Mouse (Mus musculus) lung, adult 2 months (tissue): ENCODE results near the gene Nudt9. TPM values are rescaled to one million over a fixed set of nuclear protein-coding genes. Genes with fewer than 3 reads are reported as not detected.

Experiments
- DNase-seq: peaks from one replicate; pipeline ENCODE4 v3.0.0; 2022
- H3K4me1 ChIP-seq: fragments of 200-500 bp; 2 replicates; pipeline ENCODE4 v1.6.1; 2011; ENCODE audit warnings: low read length; ENCODE audit not compliant: control insufficient read depth, insufficient read depth
- H3K4me3 ChIP-seq: fragments of 200-500 bp; replicated peaks from 2 replicates; pipeline ENCODE3; 2011; ENCODE audit warnings: low read depth, mild to moderate bottlenecking, control low read depth, low read length; ENCODE audit errors: extremely low read depth
- CTCF ChIP-seq: fragments of 200-500 bp; IDR thresholded peaks from 2 replicates; pipeline ENCODE4 v1.5.1; 2011; ENCODE audit warnings: mild to moderate bottlenecking, low read length, control low read depth; ENCODE audit not compliant: insufficient read depth
- POLR2A ChIP-seq: fragments of 200-500 bp; IDR thresholded peaks from 2 replicates; pipeline ENCODE4 v1.6.1; 2011; ENCODE audit warnings: low read depth, mild to moderate bottlenecking, control low read depth, low read length, borderline replicate concordance; ENCODE audit errors: extremely low read depth
- WGBS: fragments of 180-500 bp; shearing (Covaris S2); methylation state at CpG from one replicate; pipeline ENCODE4 v1.1.7; 2018; 5-methylcytosine and 5-hydroxymethylcytosine counted together
- polyA plus RNA-seq: library from polyadenylated mRNA; depleted of rRNA; stranded (reverse); fragments of >200 nt; gene quantifications from 2 replicates; pipeline ENCODE4 v1.2.3, GENCODE M21; 2012

The Nudt9 gene
- polyA plus RNA-seq, 1 experiment: 51.1 TPM

DNA sequence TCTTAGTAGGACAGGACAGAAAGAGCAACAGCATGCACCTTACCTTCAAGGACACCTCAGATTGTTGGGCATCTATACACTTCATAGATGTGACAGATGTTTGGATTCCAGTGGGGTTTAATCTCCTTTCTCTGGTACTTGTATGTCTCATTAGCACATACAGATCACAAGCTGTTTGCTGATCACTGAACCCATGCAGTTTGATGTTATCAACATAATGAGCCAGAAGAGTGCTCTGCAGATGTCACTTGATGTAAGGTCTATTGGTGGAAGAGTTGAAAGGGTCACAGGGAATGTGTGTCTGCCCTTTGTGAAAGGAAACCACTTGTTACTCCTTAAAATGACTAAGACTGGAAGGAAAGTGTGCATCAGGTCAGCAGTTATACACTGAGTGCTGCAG, 11.0 kb upstream of the Nudt9 start:
- Histone ChIP-seq H3K4me3 (no peak overlapping the region), H3K4me1 (no peaks in the 10 kb centered on the region; the same call in 1 of the 2 replicates)
- no peak for DNase-seq
- TF ChIP-seq POLR2A (no peak), CTCF (no peak)

- 26% methylated on average over 1 of the region's 1 CpGs for WGBS
- Histone ChIP-seq H3K4me3 (no peak overlapping the region), H3K4me1 (no peaks in the 10 kb centered on the region; the same call in 1 of the 2 replicates)
- TF ChIP-seq POLR2A (no peak), CTCF (no peak)
- DNase-seq: no peak
These were observed 10.3 kb upstream of the Nudt9 start for GRCm38 (mm10) chr5:104035824-104036223.

DNA sequence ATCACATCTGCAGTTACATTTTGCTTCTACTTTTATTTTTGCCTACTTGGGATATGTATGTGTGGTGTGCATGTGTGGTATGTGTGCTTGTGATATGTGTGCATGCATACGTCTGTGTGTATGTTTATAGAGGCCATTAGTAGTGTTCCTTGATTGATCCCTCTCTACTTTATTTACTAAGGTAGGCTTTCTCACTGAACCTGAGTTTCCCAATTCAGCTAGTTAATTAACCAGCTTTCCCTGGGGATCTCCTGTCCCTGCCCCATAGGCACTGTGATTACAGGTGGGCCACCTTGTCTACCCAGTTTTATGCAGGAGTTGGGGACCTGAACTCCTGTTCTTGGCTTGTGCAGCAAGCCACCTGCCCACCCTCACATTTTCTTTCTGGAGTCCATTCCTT, 9.4 kb upstream of the Nudt9 start:
- DNase-seq: no peak
- WGBS: 73% methylated on average over 1 of the region's 1 CpGs
- TF ChIP-seq CTCF (no peak), POLR2A (no peak)
- Histone ChIP-seq H3K4me1 (no peaks in the 10 kb centered on the region; the same call in 1 of the 2 replicates), H3K4me3 (no peak overlapping the region)

- 62% methylated on average over 6 of the region's 6 CpGs for WGBS
- peak; percentile 56 for DNase-seq
- Histone ChIP-seq H3K4me3 (no peak overlapping the region), H3K4me1 (no peaks in the 10 kb centered on the region; the same call in 1 of the 2 replicates)
- no peak for TF ChIP-seq POLR2A
- TF ChIP-seq CTCF: peak; percentile 58
These were observed 6.8 kb upstream of the Nudt9 start for GRCm38 (mm10) chr5:104039154-104039932.

GRCm38 (mm10) chr5:104042906-104043305, 3.2 kb upstream of the Nudt9 start:
- WGBS: 73% methylated on average over 2 of the region's 2 CpGs
- Histone ChIP-seq H3K4me3 (no peak overlapping the region), H3K4me1 (peaks cover 7% of the 10 kb centered on the region; the same call in 1 of the 2 replicates)
- TF ChIP-seq POLR2A (no peak), CTCF (no peak)
- no peak for DNase-seq

DNA sequence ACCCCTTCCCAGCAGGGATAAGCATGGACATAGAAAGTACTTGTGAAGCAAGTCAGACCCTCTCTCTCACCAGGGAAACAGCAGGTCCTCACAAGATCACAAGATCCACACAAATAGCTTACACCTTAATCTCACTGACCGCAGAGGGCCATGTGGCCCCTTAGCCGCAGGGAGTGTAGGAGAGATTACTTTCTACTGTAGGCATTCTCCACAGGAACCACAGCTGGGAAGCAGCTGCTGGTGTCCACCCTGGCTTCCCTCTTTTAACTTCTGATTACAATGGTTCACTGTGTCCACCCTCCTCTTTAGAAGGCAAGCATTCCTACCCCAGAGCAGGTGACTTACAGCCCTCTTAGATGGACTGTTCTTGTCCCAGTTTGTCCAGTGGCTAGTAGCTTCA, 2.4 kb upstream of the Nudt9 start:
- DNase-seq: no peak
- no peak overlapping the region for H3K4me3 ChIP-seq
- WGBS: 40% methylated on average over 2 of the region's 2 CpGs
- no peak for TF ChIP-seq CTCF
- TF ChIP-seq POLR2A: no peak
- peaks cover 7% of the 10 kb centered on the region; the same call in 1 of the 2 replicates for H3K4me1 ChIP-seq

- under 1% methylated on average over 19 of the region's 19 CpGs for WGBS
- H3K4me3 ChIP-seq: peak overlapping the region; percentile 98
- peaks cover 7% of the 10 kb centered on the region; the same call in 1 of the 2 replicates for H3K4me1 ChIP-seq
- peak; percentile 43 for DNase-seq
- no peak for TF ChIP-seq CTCF
- TF ChIP-seq POLR2A: no peak
These were observed 1.3 kb downstream of the Nudt9 start for GRCm38 (mm10) chr5:104047200-104048105.

DNA sequence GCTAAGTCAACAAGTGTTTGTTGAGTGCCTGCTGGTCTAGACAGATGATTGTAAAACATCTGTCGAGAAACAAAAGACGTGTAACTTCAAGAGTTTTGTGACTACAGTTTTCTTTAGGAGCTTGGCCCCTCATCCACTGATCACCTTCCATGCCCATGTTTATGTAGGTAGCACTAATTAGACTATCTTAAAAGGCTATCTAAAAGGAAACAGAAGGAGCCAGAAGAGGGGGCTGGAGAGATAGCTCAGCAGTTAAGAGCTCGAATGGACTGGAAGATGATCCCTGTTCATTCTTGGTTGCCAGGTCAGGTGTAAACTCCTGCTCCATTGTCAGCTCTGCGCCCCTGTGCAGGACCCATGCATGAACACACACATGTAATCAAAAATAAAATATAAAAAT, 2.0 kb downstream of the Nudt9 start:
- H3K4me3 ChIP-seq: no peak overlapping the region
- 20% methylated on average over 4 of the region's 4 CpGs for WGBS
- H3K4me1 ChIP-seq: peaks cover 11% of the 10 kb centered on the region; the same call in 1 of the 2 replicates
- TF ChIP-seq CTCF: no peak
- no peak for TF ChIP-seq POLR2A
- DNase-seq: no peak

- DNase-seq: no peak
- TF ChIP-seq POLR2A: no peak
- peak; percentile 50 for TF ChIP-seq CTCF
- Histone ChIP-seq H3K4me1 (peaks cover 4% of the 10 kb centered on the region; the same call in 1 of the 2 replicates), H3K4me3 (no peak overlapping the region)
- 51% methylated on average over 8 of the region's 8 CpGs for WGBS
These were observed 6.8 kb downstream of the Nudt9 start for GRCm38 (mm10) chr5:104052956-104053355.
